Mouse (Mus musculus): ENCODE data around the gene Spp1. TPM values are rescaled to one million over a fixed set of nuclear protein-coding genes. Genes with fewer than 3 reads are reported as not detected.

Spp1 gene
- polyA plus RNA-seq, 1 experiment from 2014 or later = 23.0 TPM

DNA sequence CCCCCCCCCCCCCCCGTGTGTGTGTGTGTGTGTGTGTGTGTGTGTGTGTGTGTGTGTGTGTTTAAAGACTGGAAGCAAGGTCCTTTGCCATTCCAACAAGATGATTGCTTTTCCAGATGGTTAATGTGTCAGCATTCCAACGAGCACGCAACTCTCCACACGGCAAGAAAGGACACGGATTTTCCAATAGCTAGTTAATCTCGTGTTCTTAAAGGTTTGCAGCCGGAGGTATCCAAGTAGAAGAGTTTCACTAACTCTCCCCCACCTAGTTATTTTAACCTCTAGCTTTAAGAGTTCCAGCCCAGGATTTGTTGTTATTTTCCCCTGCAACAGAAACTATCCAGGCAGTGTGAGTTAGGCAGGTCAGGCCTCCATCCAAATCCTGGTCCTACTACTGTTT, 25.9 kb downstream of the Spp1 start:
- Histone ChIP-seq H3K9me3 (replicated peaks; ENCODE audit: control insufficient read depth, low read length) (no peaks in the 10 kb centered on the region), H3K27ac (ENCODE audit: low read length) (0 out of 2 replicates have a peak overlapping the region, but pooled peaks have one; percentile 34), H3K4me3 (ENCODE audit: low read length) (peak overlapping the region; percentile 87), H3K4me1 (ENCODE audit: control insufficient read depth, insufficient read depth, low read length) (peaks cover 8% of the 10 kb centered on the region; the same call in 1 of the 2 replicates), H3K27me3 (ENCODE audit: control insufficient read depth, insufficient read depth, low read length) (no peaks in the 10 kb centered on the region), H3K4me2 (ENCODE audit: low read depth, low read length) (peak overlapping the region; percentile 76), H3K9ac (ENCODE audit: low read length) (peak overlapping the region; percentile 56), H3K36me3 (ENCODE audit: control insufficient read depth, insufficient read depth) (peaks cover 6% of the 10 kb centered on the region; the same call in 1 of the 2 replicates)
- 24% methylated on average over 6 of the region's 7 CpGs for WGBS
- no peak for ATAC-seq (replicated peaks; ENCODE audit: extremely low read depth, insufficient read depth, low FRiP score)

DNA sequence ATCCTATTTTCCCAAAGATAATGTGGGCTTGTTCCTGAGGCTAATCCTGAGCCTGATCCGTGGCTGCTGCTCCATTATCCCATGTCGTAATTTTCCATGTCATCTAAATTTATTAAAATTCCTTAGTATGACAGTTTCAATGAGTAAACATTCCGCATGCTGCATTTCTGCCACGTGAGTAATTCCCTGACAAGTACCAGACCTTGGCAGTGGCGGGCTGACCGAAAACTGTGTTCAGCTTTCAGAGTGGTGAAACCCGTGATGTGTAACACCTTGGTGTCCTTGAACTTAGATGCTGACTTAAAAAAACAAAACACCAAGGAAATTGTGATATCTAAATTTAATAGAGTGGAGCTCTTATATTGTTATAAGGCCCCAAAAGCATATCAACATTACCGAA, 30.4 kb downstream of the Spp1 start:
- WGBS = 59% methylated on average over 8 of the region's 8 CpGs

DNA sequence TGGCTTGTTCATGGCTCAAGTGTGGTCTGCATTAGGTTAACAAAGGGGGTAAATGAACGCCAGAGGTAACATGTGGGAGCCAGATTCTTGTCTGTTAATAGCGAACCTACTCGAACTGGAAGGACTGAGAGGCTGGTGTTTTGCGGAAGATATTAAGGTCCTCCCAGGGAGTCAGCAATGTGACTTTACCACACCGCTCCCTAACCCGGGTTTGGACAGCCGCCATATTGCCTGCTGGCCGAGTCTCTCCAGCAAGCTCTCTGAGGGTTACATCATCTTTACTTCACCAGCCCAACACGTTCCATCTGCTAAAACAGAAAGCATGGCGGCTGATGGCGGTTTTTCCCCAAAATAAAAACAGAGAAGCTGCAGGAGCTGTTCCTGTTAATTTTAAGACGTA, 30.8 kb downstream of the Spp1 start:
- no peak overlapping the region for H3K9ac ChIP-seq (ENCODE audit: low read length)
- no peak overlapping the region for H3K4me3 ChIP-seq (ENCODE audit: low read length)
- H3K4me2 ChIP-seq (ENCODE audit: low read depth, low read length) = no peak overlapping the region
- H3K4me1 ChIP-seq (ENCODE audit: control insufficient read depth, insufficient read depth, low read length) = peaks cover 5% of the 10 kb centered on the region; the same call in 1 of the 2 replicates
- H3K27me3 ChIP-seq (ENCODE audit: control insufficient read depth, insufficient read depth, low read length) = no peaks in the 10 kb centered on the region
- ATAC-seq (replicated peaks; ENCODE audit: extremely low read depth, insufficient read depth, low FRiP score) = no peak; the same call in 1 of the 2 replicates
- H3K27ac ChIP-seq (ENCODE audit: low read length) = no peak overlapping the region
- H3K9me3 ChIP-seq (replicated peaks; ENCODE audit: control insufficient read depth, low read length) = no peaks in the 10 kb centered on the region
- WGBS = 81% methylated on average over 12 of the region's 12 CpGs
- peaks cover 24% of the 10 kb centered on the region for H3K36me3 ChIP-seq (ENCODE audit: control insufficient read depth, insufficient read depth)

More for the DNA sequence above, 30.4 kb downstream of the Spp1 start:
- H3K4me2 ChIP-seq (ENCODE audit: low read depth, low read length) = no peak overlapping the region
- no peak for ATAC-seq (replicated peaks; ENCODE audit: extremely low read depth, insufficient read depth, low FRiP score)
- peaks cover 22% of the 10 kb centered on the region for H3K36me3 ChIP-seq (ENCODE audit: control insufficient read depth, insufficient read depth)
- no peak overlapping the region for H3K9ac ChIP-seq (ENCODE audit: low read length)
- peaks cover 5% of the 10 kb centered on the region; the same call in 1 of the 2 replicates for H3K4me1 ChIP-seq (ENCODE audit: control insufficient read depth, insufficient read depth, low read length)
- no peak overlapping the region for H3K4me3 ChIP-seq (ENCODE audit: low read length)
- no peak overlapping the region for H3K27ac ChIP-seq (ENCODE audit: low read length)
- H3K27me3 ChIP-seq (ENCODE audit: control insufficient read depth, insufficient read depth, low read length) = no peaks in the 10 kb centered on the region
- H3K9me3 ChIP-seq (replicated peaks; ENCODE audit: control insufficient read depth, low read length) = no peaks in the 10 kb centered on the region

GRCm38 (mm10) chr5:104466816-104467215, 31.9 kb downstream of the Spp1 start:
- H3K36me3 ChIP-seq (ENCODE audit: control insufficient read depth, insufficient read depth) = peaks cover 24% of the 10 kb centered on the region
- WGBS = 90% methylated on average over 16 of the region's 16 CpGs
- no peak overlapping the region for H3K9ac ChIP-seq (ENCODE audit: low read length)
- H3K4me3 ChIP-seq (ENCODE audit: low read length) = no peak overlapping the region
- H3K4me1 ChIP-seq (ENCODE audit: control insufficient read depth, insufficient read depth, low read length) = no peaks in the 10 kb centered on the region; the same call in 1 of the 2 replicates
- no peak overlapping the region for H3K27ac ChIP-seq (ENCODE audit: low read length)
- H3K9me3 ChIP-seq (replicated peaks; ENCODE audit: control insufficient read depth, low read length) = no peaks in the 10 kb centered on the region
- no peaks in the 10 kb centered on the region for H3K27me3 ChIP-seq (ENCODE audit: control insufficient read depth, insufficient read depth, low read length)
- no peak for ATAC-seq (replicated peaks; ENCODE audit: extremely low read depth, insufficient read depth, low FRiP score)
- H3K4me2 ChIP-seq (ENCODE audit: low read depth, low read length) = no peak overlapping the region

DNA sequence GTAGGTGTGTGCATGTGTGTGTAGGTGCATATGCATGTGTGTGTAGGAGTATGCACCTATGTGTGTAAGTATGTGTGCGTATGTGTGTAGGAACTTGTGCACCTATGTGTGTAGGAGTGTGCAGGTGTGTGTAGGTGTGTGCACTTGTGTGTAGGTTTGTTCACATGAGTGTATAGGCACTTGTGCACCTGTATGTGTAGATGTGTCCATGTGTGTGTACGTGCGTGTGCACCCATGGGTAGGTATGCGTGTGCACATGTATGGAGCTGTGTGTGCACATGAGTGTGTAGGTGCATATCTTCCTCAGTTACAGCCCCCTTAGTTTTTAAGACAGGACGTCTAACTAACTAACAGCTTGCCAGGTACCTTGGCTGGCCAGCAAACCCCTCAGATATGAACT, 33.7 kb downstream of the Spp1 start:
- H3K4me2 ChIP-seq (ENCODE audit: low read depth, low read length) = no peak overlapping the region
- no peak overlapping the region for H3K4me3 ChIP-seq (ENCODE audit: low read length)
- H3K9ac ChIP-seq (ENCODE audit: low read length) = no peak overlapping the region
- H3K9me3 ChIP-seq (replicated peaks; ENCODE audit: control insufficient read depth, low read length) = no peaks in the 10 kb centered on the region
- no peaks in the 10 kb centered on the region for H3K27me3 ChIP-seq (ENCODE audit: control insufficient read depth, insufficient read depth, low read length)
- peaks cover 32% of the 10 kb centered on the region for H3K36me3 ChIP-seq (ENCODE audit: control insufficient read depth, insufficient read depth)
- no peak for ATAC-seq (replicated peaks; ENCODE audit: extremely low read depth, insufficient read depth, low FRiP score)
- no peak overlapping the region for H3K27ac ChIP-seq (ENCODE audit: low read length)
- WGBS = 89% methylated on average over 5 of the region's 5 CpGs
- no peaks in the 10 kb centered on the region; the same call in 1 of the 2 replicates for H3K4me1 ChIP-seq (ENCODE audit: control insufficient read depth, insufficient read depth, low read length)

DNA sequence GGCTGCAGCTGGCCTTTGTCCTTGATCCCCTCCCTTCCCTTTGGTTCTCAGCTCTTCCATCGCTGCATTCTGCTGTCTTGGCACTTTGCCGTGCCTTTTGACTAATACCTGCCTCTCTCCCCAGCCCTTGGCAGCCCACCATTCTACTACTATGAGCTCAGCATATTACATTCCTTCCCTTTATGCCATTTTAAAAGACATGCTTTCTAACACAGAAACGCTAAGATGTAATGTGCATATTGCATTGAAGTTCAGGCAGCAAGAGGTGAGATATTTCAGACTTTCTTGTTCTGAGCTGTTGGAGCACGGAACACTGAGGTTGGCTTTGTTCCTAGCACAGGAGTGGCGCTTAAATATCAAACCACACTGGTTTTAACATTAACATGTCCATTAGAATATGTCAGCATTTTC, 36.1 kb downstream of the Spp1 start:
- Histone ChIP-seq H3K36me3 (ENCODE audit: control insufficient read depth, insufficient read depth) (peaks cover 27% of the 10 kb centered on the region), H3K9ac (ENCODE audit: low read length) (no peak overlapping the region), H3K27ac (ENCODE audit: low read length) (no peak overlapping the region), H3K4me3 (ENCODE audit: low read length) (no peak overlapping the region), H3K4me2 (ENCODE audit: low read depth, low read length) (no peak overlapping the region), H3K27me3 (ENCODE audit: control insufficient read depth, insufficient read depth, low read length) (no peaks in the 10 kb centered on the region), H3K4me1 (ENCODE audit: control insufficient read depth, insufficient read depth, low read length) (no peaks in the 10 kb centered on the region; the same call in 1 of the 2 replicates), H3K9me3 (replicated peaks; ENCODE audit: control insufficient read depth, low read length) (no peaks in the 10 kb centered on the region)
- 82% methylated on average over 5 of the region's 5 CpGs for WGBS
- ATAC-seq (replicated peaks; ENCODE audit: extremely low read depth, insufficient read depth, low FRiP score) = no peak

GRCm38 (mm10) chr5:104472371-104472770, 37.5 kb downstream of the Spp1 start:
- no peak overlapping the region for H3K27ac ChIP-seq (ENCODE audit: low read length)
- no peaks in the 10 kb centered on the region for H3K9me3 ChIP-seq (replicated peaks; ENCODE audit: control insufficient read depth, low read length)
- WGBS = 92% methylated on average over 8 of the region's 8 CpGs
- H3K4me2 ChIP-seq (ENCODE audit: low read depth, low read length) = no peak overlapping the region
- H3K4me1 ChIP-seq (ENCODE audit: control insufficient read depth, insufficient read depth, low read length) = no peaks in the 10 kb centered on the region
- H3K36me3 ChIP-seq (ENCODE audit: control insufficient read depth, insufficient read depth) = peaks cover 23% of the 10 kb centered on the region
- no peak overlapping the region for H3K4me3 ChIP-seq (ENCODE audit: low read length)
- no peak overlapping the region for H3K9ac ChIP-seq (ENCODE audit: low read length)
- H3K27me3 ChIP-seq (ENCODE audit: control insufficient read depth, insufficient read depth, low read length) = no peaks in the 10 kb centered on the region
- ATAC-seq (replicated peaks; ENCODE audit: extremely low read depth, insufficient read depth, low FRiP score) = no peak

DNA sequence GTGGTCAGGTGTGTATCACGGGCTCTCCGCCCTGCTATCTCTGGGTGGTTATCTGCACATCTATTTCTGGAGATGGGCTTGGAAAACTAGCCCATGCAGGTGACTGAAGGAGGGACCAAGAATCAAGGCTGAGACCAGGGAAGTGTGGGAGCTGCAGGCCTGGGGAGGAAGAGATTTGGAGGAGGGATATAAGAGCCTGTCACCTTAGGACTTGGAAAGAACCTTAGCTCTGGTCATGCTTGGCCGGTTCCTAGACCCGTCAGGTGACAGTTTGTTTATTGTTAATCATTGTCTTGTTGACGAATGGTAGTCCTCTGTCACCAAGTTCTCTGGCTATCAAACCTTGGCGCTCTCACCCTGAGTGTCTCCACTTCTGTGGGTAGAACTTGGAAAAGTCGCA, 45.4 kb downstream of the Spp1 start:
- Histone ChIP-seq H3K4me3 (ENCODE audit: low read length) (no peak overlapping the region), H3K36me3 (ENCODE audit: control insufficient read depth, insufficient read depth) (peaks cover 46% of the 10 kb centered on the region), H3K27me3 (ENCODE audit: control insufficient read depth, insufficient read depth, low read length) (no peaks in the 10 kb centered on the region), H3K9me3 (replicated peaks; ENCODE audit: control insufficient read depth, low read length) (no peaks in the 10 kb centered on the region), H3K27ac (ENCODE audit: low read length) (no peak overlapping the region), H3K4me1 (ENCODE audit: control insufficient read depth, insufficient read depth, low read length) (no peaks in the 10 kb centered on the region), H3K4me2 (ENCODE audit: low read depth, low read length) (no peak overlapping the region), H3K9ac (ENCODE audit: low read length) (no peak overlapping the region)
- 80% methylated on average over 7 of the region's 7 CpGs for WGBS
- ATAC-seq (replicated peaks; ENCODE audit: extremely low read depth, insufficient read depth, low FRiP score) = no peak

- Histone ChIP-seq H3K9ac (ENCODE audit: low read length) (no peak overlapping the region), H3K4me3 (ENCODE audit: low read length) (no peak overlapping the region), H3K9me3 (replicated peaks; ENCODE audit: control insufficient read depth, low read length) (no peaks in the 10 kb centered on the region), H3K27me3 (ENCODE audit: control insufficient read depth, insufficient read depth, low read length) (no peaks in the 10 kb centered on the region), H3K27ac (ENCODE audit: low read length) (no peak overlapping the region), H3K4me2 (ENCODE audit: low read depth, low read length) (no peak overlapping the region), H3K4me1 (ENCODE audit: control insufficient read depth, insufficient read depth, low read length) (no peaks in the 10 kb centered on the region), H3K36me3 (ENCODE audit: control insufficient read depth, insufficient read depth) (peaks cover 43% of the 10 kb centered on the region)
- no peak for ATAC-seq (replicated peaks; ENCODE audit: extremely low read depth, insufficient read depth, low FRiP score)
- WGBS = 54% methylated on average over 8 of the region's 8 CpGs
Measured at GRCm38 (mm10) chr5:104482856-104483255, 47.9 kb downstream of the Spp1 start.
